Comparison of ENCODE assay signal across 8 mouse cellular contexts in genomic region chr4:152476427-152477023, GRCm38 (mm10). TPM values are rescaled to one million over a fixed set of nuclear protein-coding genes. Genes with fewer than 3 reads are reported as not detected.
DNase-seq lines count a peak whose midpoint lies in the region; ATAC-seq and TF ChIP-seq lines count a peak whose summit lies in the region.

Gene Nphp4 (plus strand): TSS chr4:152476706.

- no peaks in the 10 kb centered on the region for H3K36me3 ChIP-seq in kidney, embryonic 15.5 days
- no peaks in the 10 kb centered on the region for H3K36me3 ChIP-seq in G1E (replicated peaks)
- peaks cover 15% of the 10 kb centered on the region for H3K36me3 ChIP-seq in midbrain, embryonic 10.5 days

- no peak for ATAC-seq in kidney, embryonic 15.5 days (replicated peaks; ENCODE audit: low FRiP score)
- ATAC-seq in G1E (ENCODE audit: extremely low read depth, insufficient number of reproducible peaks, low FRiP score, poor library complexity, severe bottlenecking): no peak

- peak within 1 kb of the TSS; percentile 73 for H3K9ac ChIP-seq in kidney, embryonic 15.5 days

- H3K4me3 ChIP-seq in kidney, embryonic 15.5 days (replicated peaks): peak within 1 kb of the TSS; percentile 90
- peak within 1 kb of the TSS; percentile 40; the same call in 1 of the 2 replicates for H3K4me3 ChIP-seq in G1E (ENCODE audit: low read depth, low read length)
- peak within 1 kb of the TSS; percentile 64 for H3K4me3 ChIP-seq in cortical plate, adult 2 months (ENCODE audit: insufficient read depth, low read length)
- peak within 1 kb of the TSS; percentile 81 for H3K4me3 ChIP-seq in midbrain, embryonic 10.5 days

- H3K27me3 ChIP-seq in kidney, embryonic 15.5 days: peaks cover 19% of the 10 kb centered on the region
- no peaks in the 10 kb centered on the region; the same call in 1 of the 2 replicates for H3K27me3 ChIP-seq in G1E (ENCODE audit: insufficient read depth, low read length)
- peaks cover 24% of the 10 kb centered on the region for H3K27me3 ChIP-seq in midbrain, embryonic 10.5 days (ENCODE audit: low read depth, poor library complexity, severe bottlenecking)

- H3K4me1 ChIP-seq in kidney, embryonic 15.5 days: peaks cover 22% of the 10 kb centered on the region
- no peaks in the 10 kb centered on the region for H3K4me1 ChIP-seq in G1E (ENCODE audit: insufficient read depth, low read depth, low read length)
- H3K4me1 ChIP-seq in cortical plate, adult 2 months (ENCODE audit: control insufficient read depth, insufficient read depth, low read length): peaks cover 8% of the 10 kb centered on the region
- peaks cover 43% of the 10 kb centered on the region for H3K4me1 ChIP-seq in midbrain, embryonic 10.5 days

- DNase-seq in kidney, adult 8-10 months: no peak
- no peak for DNase-seq in G1E (ENCODE audit: low spot score)
- peak in 1 of 2 experiments; percentile 56 for DNase-seq in layer of hippocampus, adult 18-20 months (ENCODE audit: low spot score in 2 of 2)
- DNase-seq in midbrain, embryonic 10.5 days (ENCODE audit: low spot score): no peak
- no peak for DNase-seq in embryo, embryonic 10.5 days (ENCODE audit: low spot score)
- no peak for DNase-seq in embryo, embryonic 10 days (ENCODE audit: low spot score)

- TF ChIP-seq POLR2A in cortical plate, adult 2 months (IDR thresholded peaks at IDR 0.05; ENCODE audit: extremely low read depth, insufficient read depth, low read length): peak; percentile 56; the same call in 1 of the 2 replicates

- no peak for TF ChIP-seq CTCF in G1E (IDR thresholded peaks at IDR 0.05; ENCODE audit: low read depth, low read length)
- TF ChIP-seq CTCF in cortical plate, adult 2 months (IDR thresholded peaks at IDR 0.05; ENCODE audit: extremely low read depth, insufficient read depth, low read length): no peak

- peak within 1 kb of the TSS; percentile 85 for H3K27ac ChIP-seq in kidney, embryonic 15.5 days
- peak within 1 kb of the TSS; percentile 90 for H3K27ac ChIP-seq in cortical plate, adult 2 months (ENCODE audit: insufficient read depth, low read length)
- peak within 1 kb of the TSS; percentile 100 for H3K27ac ChIP-seq in midbrain, embryonic 10.5 days (replicated peaks)

- WGBS in kidney, embryonic 15.5 days: 2% methylated on average over 18 of the region's 18 CpGs
- WGBS in midbrain, embryonic 10.5 days: 3% methylated on average over 18 of the region's 18 CpGs

- peaks cover 12% of the 10 kb centered on the region; the same call in 1 of the 2 replicates for H3K9me3 ChIP-seq in kidney, embryonic 15.5 days (replicated peaks)
- peaks cover 94% of the 10 kb centered on the region for H3K9me3 ChIP-seq in G1E (replicated peaks)
- H3K9me3 ChIP-seq in midbrain, embryonic 10.5 days (replicated peaks): peaks cover 11% of the 10 kb centered on the region; the same call in 1 of the 2 replicates

- peak within 1 kb of the TSS; percentile 93 for H3K4me2 ChIP-seq in kidney, embryonic 15.5 days

RNA-seq across cellular contexts. Expression of gene Nphp4, which starts in this region (rescaled TPM):
- 4.1 and 4.9 TPM in 2 replicates for polyA plus RNA-seq in kidney, embryonic 15.5 days (2015; fragmentation: Nextera tagmentation; extraction: Ambion mirVana)
- total RNA-seq in G1E (2014; fragmentation: Nextera tagmentation) (not detected in 2 replicates), G1E (2017) (not detected in 2 replicates)
- not detected in 2 replicates for polyA plus RNA-seq in G1E (2012)
- 14.8 and 15.7 TPM in 2 replicates for polyA plus RNA-seq in cortical plate, adult 2 months (2012; rRNA removed)
- 10 to 100 TPM; 25.6 to 26.1 TPM for total RNA-seq in layer of hippocampus, adult 18-20 months (2021)
- 7.8 and 8.2 TPM in 2 replicates for polyA plus RNA-seq in midbrain, embryonic 10.5 days (2016; fragmentation: Nextera tagmentation; extraction: Ambion mirVana)

Comparison
In these comparisons a context has a peak if more than half of its experiments do, and no peak if none do; other contexts are left out.
1. RNA of gene Nphp4 (total RNA-seq): 25.6 to 26.1 TPM in layer of hippocampus, adult 18-20 months; not detected in G1E; every median in the first group is over 10 times any median in the second.
2. H3K4me3 ChIP-seq: peak in every context shown above with its lines; median percentile 90 in kidney, embryonic 15.5 days; 81 in midbrain, embryonic 10.5 days; 64 in cortical plate, adult 2 months; 40 in G1E.
3. Peak in every context shown above with its lines, with median percentiles within 50 percentile points of each other: H3K27ac ChIP-seq.